Mouse (Mus musculus): ENCODE results near the gene Vmn1r196. TPM values are rescaled to one million over a fixed set of nuclear protein-coding genes. Genes with fewer than 3 reads are reported as not detected.

Vmn1r196 gene
- not detected for polyA plus RNA-seq (2015; fragmentation: Illumina TruSeq; extraction: RNeasy Lipid Tissue Mini Kit (QIAGEN cat#74804); ENCODE audit: low read depth, low replicate concordance)

GRCm38 (mm10) chr13:22289620-22290019 lies at the start of gene Vmn1r196:
Vmn1r196 (plus strand) TSS chr13:22289920.

GRCm38 (mm10) chr13:22243915-22244314 lies 45.8 kb upstream of the Vmn1r196 start, which contains the start of gene Vmn1r194:
Vmn1r194 (plus strand) TSS chr13:22244215.

GRCm38 (mm10) chr13:22270222-22270621 lies 19.5 kb upstream of the Vmn1r196 start, which contains the start of gene Vmn1r195:
Vmn1r195 (plus strand) TSS chr13:22270522.

DNA sequence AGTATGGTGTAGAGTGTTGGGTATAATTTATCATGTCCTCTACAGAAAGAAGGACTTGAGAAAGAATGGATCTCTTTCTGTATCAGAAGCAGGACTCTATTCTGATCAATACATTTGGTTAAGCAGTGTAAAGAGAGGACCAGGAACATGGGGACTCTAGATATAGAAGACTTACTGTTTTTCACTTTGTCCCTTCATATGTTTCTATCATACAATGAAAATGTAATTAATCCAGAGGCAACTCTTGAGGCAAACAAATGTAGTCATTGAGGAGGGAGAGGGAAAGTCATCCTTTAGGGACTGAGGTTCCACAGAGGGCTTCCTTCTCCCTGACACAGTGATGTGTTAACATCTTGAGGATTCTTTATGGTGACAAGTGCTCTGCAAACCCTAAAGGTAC lies 34.6 kb downstream of the Vmn1r196 start, which contains the start of gene Vmn1r197:
Gene Vmn1r197, plus strand, starts transcription at position 301 of the 400 bp plus-strand sequence.

Other genes with a start within 250 kb of the Vmn1r196 start
- gene Hist1h4i, start 248.6 kb upstream of the Vmn1r196 start, polyA plus RNA-seq (2015; fragmentation: Illumina TruSeq; extraction: RNeasy Lipid Tissue Mini Kit (QIAGEN cat#74804); ENCODE audit: low read depth, low replicate concordance) = 6.2 TPM
- gene Hist1h2ag, start 247.0 kb upstream of the Vmn1r196 start, polyA plus RNA-seq (2015; fragmentation: Illumina TruSeq; extraction: RNeasy Lipid Tissue Mini Kit (QIAGEN cat#74804); ENCODE audit: low read depth, low replicate concordance) = not detected
- gene Hist1h2bj, start 246.7 kb upstream of the Vmn1r196 start, polyA plus RNA-seq (2015; fragmentation: Illumina TruSeq; extraction: RNeasy Lipid Tissue Mini Kit (QIAGEN cat#74804); ENCODE audit: low read depth, low replicate concordance) = not detected
- gene Vmn1r188, start 205.5 kb upstream of the Vmn1r196 start, polyA plus RNA-seq (2015; fragmentation: Illumina TruSeq; extraction: RNeasy Lipid Tissue Mini Kit (QIAGEN cat#74804); ENCODE audit: low read depth, low replicate concordance) = not detected
- gene Vmn1r189, start 184.1 kb upstream of the Vmn1r196 start, polyA plus RNA-seq (2015; fragmentation: Illumina TruSeq; extraction: RNeasy Lipid Tissue Mini Kit (QIAGEN cat#74804); ENCODE audit: low read depth, low replicate concordance) = not detected
- not detected for gene Vmn1r191, start 106.0 kb upstream of the Vmn1r196 start, polyA plus RNA-seq (2015; fragmentation: Illumina TruSeq; extraction: RNeasy Lipid Tissue Mini Kit (QIAGEN cat#74804); ENCODE audit: low read depth, low replicate concordance)
- gene Vmn1r192, start 98.8 kb upstream of the Vmn1r196 start, polyA plus RNA-seq (2015; fragmentation: Illumina TruSeq; extraction: RNeasy Lipid Tissue Mini Kit (QIAGEN cat#74804); ENCODE audit: low read depth, low replicate concordance) = not detected
- gene Vmn1r193, start 66.8 kb upstream of the Vmn1r196 start, polyA plus RNA-seq (2015; fragmentation: Illumina TruSeq; extraction: RNeasy Lipid Tissue Mini Kit (QIAGEN cat#74804); ENCODE audit: low read depth, low replicate concordance) = not detected
- gene Vmn1r194, start 45.7 kb upstream of the Vmn1r196 start, polyA plus RNA-seq (2015; fragmentation: Illumina TruSeq; extraction: RNeasy Lipid Tissue Mini Kit (QIAGEN cat#74804); ENCODE audit: low read depth, low replicate concordance) = not detected
- gene Vmn1r195, start 19.4 kb upstream of the Vmn1r196 start, polyA plus RNA-seq (2015; fragmentation: Illumina TruSeq; extraction: RNeasy Lipid Tissue Mini Kit (QIAGEN cat#74804); ENCODE audit: low read depth, low replicate concordance) = not detected
- not detected for gene Vmn1r197, start 34.7 kb downstream of the Vmn1r196 start, polyA plus RNA-seq (2015; fragmentation: Illumina TruSeq; extraction: RNeasy Lipid Tissue Mini Kit (QIAGEN cat#74804); ENCODE audit: low read depth, low replicate concordance)
- gene Vmn1r198, start 60.4 kb downstream of the Vmn1r196 start, polyA plus RNA-seq (2015; fragmentation: Illumina TruSeq; extraction: RNeasy Lipid Tissue Mini Kit (QIAGEN cat#74804); ENCODE audit: low read depth, low replicate concordance) = not detected
- not detected for gene Vmn1r199, start 89.9 kb downstream of the Vmn1r196 start, polyA plus RNA-seq (2015; fragmentation: Illumina TruSeq; extraction: RNeasy Lipid Tissue Mini Kit (QIAGEN cat#74804); ENCODE audit: low read depth, low replicate concordance)
- not detected for gene Vmn1r200, start 100.5 kb downstream of the Vmn1r196 start, polyA plus RNA-seq (2015; fragmentation: Illumina TruSeq; extraction: RNeasy Lipid Tissue Mini Kit (QIAGEN cat#74804); ENCODE audit: low read depth, low replicate concordance)
- not detected for gene Vmn1r201, start 182.0 kb downstream of the Vmn1r196 start, polyA plus RNA-seq (2015; fragmentation: Illumina TruSeq; extraction: RNeasy Lipid Tissue Mini Kit (QIAGEN cat#74804); ENCODE audit: low read depth, low replicate concordance)
- not detected for gene Vmn1r202, start 215.5 kb downstream of the Vmn1r196 start, polyA plus RNA-seq (2015; fragmentation: Illumina TruSeq; extraction: RNeasy Lipid Tissue Mini Kit (QIAGEN cat#74804); ENCODE audit: low read depth, low replicate concordance)
- gene Vmn1r203, start 228.2 kb downstream of the Vmn1r196 start, polyA plus RNA-seq (2015; fragmentation: Illumina TruSeq; extraction: RNeasy Lipid Tissue Mini Kit (QIAGEN cat#74804); ENCODE audit: low read depth, low replicate concordance) = not detected